Mouse (Mus musculus) midbrain, embryonic 10.5 days (tissue): Measurements from ENCODE around the gene Card6. TPM values are rescaled to one million over a fixed set of nuclear protein-coding genes. Genes with fewer than 3 reads are reported as not detected.

Experiments
- DNase-seq: peaks from one replicate; pipeline ENCODE4 v3.0.0-alpha.2; 2017; ENCODE audit warnings: low spot score
- H3K27ac ChIP-seq: fragments of 300-500 bp; sonication (generic); replicated peaks from 2 replicates; pipeline ENCODE4 v1.5.1; 2016; ENCODE audit warnings: mild to moderate bottlenecking
- H3K27me3 ChIP-seq: fragments of 300-500 bp; sonication (generic); 2 replicates; pipeline ENCODE4 v1.6.1; 2016; ENCODE audit warnings: low read depth, mild to moderate bottlenecking; ENCODE audit not compliant: poor library complexity, severe bottlenecking
- H3K36me3 ChIP-seq: fragments of 300-500 bp; sonication (generic); 2 replicates; pipeline ENCODE4 v1.6.1; 2016; ENCODE audit warnings: mild to moderate bottlenecking, moderate library complexity
- H3K4me1 ChIP-seq: fragments of 300-500 bp; sonication (generic); 2 replicates; pipeline ENCODE4 v1.6.1; 2016
- H3K4me3 ChIP-seq: fragments of 300-500 bp; sonication (generic); 2 replicates; pipeline ENCODE4 v1.5.1; 2016; ENCODE audit warnings: mild to moderate bottlenecking, moderate library complexity
- H3K9me3 ChIP-seq: fragments of 300-500 bp; sonication (generic); replicated peaks from 2 replicates; pipeline ENCODE4 v1.6.1; 2016; ENCODE audit warnings: mild to moderate bottlenecking
- WGBS: fragments of 180-500 bp; shearing (Covaris S2); methylation state at CpG from one replicate; pipeline ENCODE4 v1.1.7; 2016; 5-methylcytosine and 5-hydroxymethylcytosine counted together
- polyA plus RNA-seq: library from polyadenylated mRNA; unstranded; fragments of >200 nt; fragmentation: Nextera tagmentation; extraction: Ambion mirVana; gene quantifications from 2 replicates; pipeline ENCODE4 v1.2.1, GENCODE M21; 2016

Gene Card6
- polyA plus RNA-seq, result 0.68 and 0.77 TPM in 2 replicates

GRCm38 (mm10) chr15:5107686-5108654, at the start of gene Card6:
Gene Card6 (minus strand): TSS chr15:5108539.
- no peak within 1 kb of the TSS for H3K27ac ChIP-seq
- H3K9me3 ChIP-seq, result no peaks in the 10 kb centered on the region
- no peaks in the 10 kb centered on the region for H3K27me3 ChIP-seq
- H3K36me3 ChIP-seq, result no peaks in the 10 kb centered on the region
- H3K4me1 ChIP-seq, result no peaks in the 10 kb centered on the region
- no peak within 1 kb of the TSS for H3K4me3 ChIP-seq
- WGBS, result 78% methylated on average over 21 of the region's 21 CpGs
- DNase-seq, result no peak

GRCm38 (mm10) chr15:5157386-5157785, 49.0 kb upstream of the Card6 start:
- no peaks in the 10 kb centered on the region for H3K27me3 ChIP-seq
- no peaks in the 10 kb centered on the region for H3K4me1 ChIP-seq
- 97% methylated on average over 1 of the region's 1 CpGs for WGBS
- H3K9me3 ChIP-seq, result no peaks in the 10 kb centered on the region
- H3K4me3 ChIP-seq, result no peak overlapping the region
- peaks cover 16% of the 10 kb centered on the region for H3K36me3 ChIP-seq
- DNase-seq, result no peak
- H3K27ac ChIP-seq, result no peak overlapping the region

GRCm38 (mm10) chr15:5156355-5156754, 48.0 kb upstream of the Card6 start:
- H3K4me1 ChIP-seq, result no peaks in the 10 kb centered on the region
- no peak overlapping the region for H3K27ac ChIP-seq
- H3K27me3 ChIP-seq, result no peaks in the 10 kb centered on the region
- no peaks in the 10 kb centered on the region for H3K9me3 ChIP-seq
- 91% methylated on average over 4 of the region's 4 CpGs for WGBS
- H3K36me3 ChIP-seq, result peaks cover 9% of the 10 kb centered on the region
- no peak for DNase-seq
- no peak overlapping the region for H3K4me3 ChIP-seq

- Histone ChIP-seq H3K4me1 (no peaks in the 10 kb centered on the region), H3K27ac (no peak overlapping the region), H3K36me3 (no peaks in the 10 kb centered on the region), H3K9me3 (no peaks in the 10 kb centered on the region), H3K4me3 (no peak overlapping the region), H3K27me3 (no peaks in the 10 kb centered on the region)
- no peak for DNase-seq
- WGBS, result 83% methylated on average over 5 of the region's 5 CpGs
These were observed 46.8 kb upstream of the Card6 start for GRCm38 (mm10) chr15:5155093-5155492.

GRCm38 (mm10) chr15:5154621-5155020, 46.3 kb upstream of the Card6 start:
- Histone ChIP-seq H3K9me3 (no peaks in the 10 kb centered on the region), H3K36me3 (no peaks in the 10 kb centered on the region), H3K27me3 (no peaks in the 10 kb centered on the region), H3K4me1 (no peaks in the 10 kb centered on the region), H3K27ac (no peak overlapping the region), H3K4me3 (no peak overlapping the region)
- 90% methylated on average over 9 of the region's 9 CpGs for WGBS
- DNase-seq, result no peak

- Histone ChIP-seq H3K27ac (no peak overlapping the region), H3K36me3 (0 out of 2 replicates have a peak, but pooled peaks cover 2% of the 10 kb centered on the region), H3K4me1 (no peaks in the 10 kb centered on the region), H3K9me3 (no peaks in the 10 kb centered on the region), H3K27me3 (no peaks in the 10 kb centered on the region), H3K4me3 (no peak overlapping the region)
- WGBS, result 93% methylated on average over 6 of the region's 6 CpGs
- no peak for DNase-seq
These were observed 43.8 kb upstream of the Card6 start for GRCm38 (mm10) chr15:5152171-5152570.

- Histone ChIP-seq H3K9me3 (no peaks in the 10 kb centered on the region), H3K27me3 (no peaks in the 10 kb centered on the region), H3K4me3 (no peak overlapping the region), H3K36me3 (0 out of 2 replicates have a peak, but pooled peaks cover 8% of the 10 kb centered on the region), H3K4me1 (peaks cover 17% of the 10 kb centered on the region), H3K27ac (no peak overlapping the region)
- DNase-seq, result no peak
- WGBS, result 90% methylated on average over 4 of the region's 4 CpGs
These were observed 40.8 kb upstream of the Card6 start for GRCm38 (mm10) chr15:5149187-5149586.

GRCm38 (mm10) chr15:5145196-5145945, 37.0 kb upstream of the Card6 start:
- H3K27me3 ChIP-seq, result no peaks in the 10 kb centered on the region
- 0 out of 2 replicates have a peak, but pooled peaks cover 8% of the 10 kb centered on the region for H3K36me3 ChIP-seq
- no peak overlapping the region for H3K27ac ChIP-seq
- H3K9me3 ChIP-seq, result no peaks in the 10 kb centered on the region
- 58% methylated on average over 9 of the region's 9 CpGs for WGBS
- no peak for DNase-seq
- H3K4me1 ChIP-seq, result peaks cover 17% of the 10 kb centered on the region
- H3K4me3 ChIP-seq, result peak overlapping the region; percentile 85

GRCm38 (mm10) chr15:5144021-5144778, 35.9 kb upstream of the Card6 start:
- H3K27me3 ChIP-seq, result no peaks in the 10 kb centered on the region
- H3K27ac ChIP-seq, result peak overlapping the region; percentile 96
- H3K4me3 ChIP-seq, result peak overlapping the region; percentile 85
- H3K36me3 ChIP-seq, result 0 out of 2 replicates have a peak, but pooled peaks cover 8% of the 10 kb centered on the region
- no peaks in the 10 kb centered on the region for H3K9me3 ChIP-seq
- 2% methylated on average over 61 of the region's 61 CpGs for WGBS
- peak; percentile 85 for DNase-seq
- peaks cover 17% of the 10 kb centered on the region for H3K4me1 ChIP-seq

- no peak for DNase-seq
- Histone ChIP-seq H3K4me1 (peaks cover 17% of the 10 kb centered on the region), H3K4me3 (peak within 1 kb of the TSS; percentile 85), H3K27ac (peak within 1 kb of the TSS; percentile 96), H3K36me3 (0 out of 2 replicates have a peak, but pooled peaks cover 8% of the 10 kb centered on the region), H3K9me3 (no peaks in the 10 kb centered on the region), H3K27me3 (no peaks in the 10 kb centered on the region)
- WGBS, result under 1% methylated on average over 74 of the region's 80 CpGs
These were observed 35.2 kb upstream of the Card6 start, which contains the start of gene Prkaa1 for GRCm38 (mm10) chr15:5143361-5144020. Gene Prkaa1 (plus strand): TSS chr15:5143861.

- H3K27me3 ChIP-seq, result no peaks in the 10 kb centered on the region
- no peak overlapping the region for H3K27ac ChIP-seq
- 0 out of 2 replicates have a peak, but pooled peaks cover 6% of the 10 kb centered on the region for H3K36me3 ChIP-seq
- H3K4me1 ChIP-seq, result peaks cover 17% of the 10 kb centered on the region
- DNase-seq, result no peak
- no peaks in the 10 kb centered on the region for H3K9me3 ChIP-seq
- H3K4me3 ChIP-seq, result peak overlapping the region; percentile 85
- 78% methylated on average over 5 of the region's 5 CpGs for WGBS
These were observed 34.4 kb upstream of the Card6 start for GRCm38 (mm10) chr15:5142714-5143113.
